Mouse (Mus musculus): ENCODE measurements around the gene Cdipt.

The Cdipt gene

DNA sequence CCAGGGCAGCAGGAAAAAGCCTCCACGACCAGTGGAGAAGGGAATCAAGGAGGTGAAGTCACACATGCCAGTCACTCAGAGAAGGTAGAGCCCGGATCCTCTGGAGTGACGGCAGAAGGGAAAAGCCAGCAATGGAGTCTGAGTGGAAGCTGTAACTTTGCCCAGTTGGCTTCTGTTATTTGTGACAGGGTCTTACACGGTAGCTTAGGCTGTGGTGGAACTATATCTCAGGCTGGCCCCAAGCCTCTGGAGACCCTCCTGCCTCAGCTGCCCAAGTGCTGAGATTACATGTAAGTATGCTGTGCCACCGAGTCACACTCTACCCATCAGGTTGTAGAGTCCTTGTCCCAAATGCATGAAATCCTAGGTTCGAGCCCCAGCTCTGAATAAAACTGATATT, 37.7 kb downstream of the Cdipt start:
- no peak for DNase-seq

DNA sequence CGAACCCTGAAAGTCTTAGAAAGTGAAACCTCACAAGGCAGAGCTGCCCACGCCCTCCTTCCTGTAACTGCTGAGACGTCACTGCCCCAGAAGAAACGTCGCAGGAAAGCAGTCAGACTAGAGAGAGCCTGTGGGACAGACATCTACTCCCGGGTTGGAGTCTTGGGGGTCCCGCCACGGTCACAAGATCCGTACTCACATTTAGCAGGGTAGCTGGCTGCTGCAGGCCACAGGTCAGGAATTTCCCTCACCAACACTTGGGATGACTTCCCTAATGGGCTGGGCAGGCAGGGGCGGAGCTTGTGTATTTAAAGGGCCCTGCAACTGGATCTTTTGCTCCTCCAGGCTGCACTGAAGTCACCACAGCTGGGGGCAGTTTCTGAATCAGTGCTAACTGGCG, 38.6 kb downstream of the Cdipt start, which contains the start of gene Mvp:
Gene Mvp, minus strand, starts transcription at position 302 of the 400 bp plus-strand sequence.
- peak; percentile 63 for DNase-seq

- DNase-seq, result no peak
Measured at GRCm38 (mm10) chr7:127014993-127015392, 39.3 kb downstream of the Cdipt start.

GRCm38 (mm10) chr7:127016081-127016480, 40.4 kb downstream of the Cdipt start:
- peak; percentile 69 for DNase-seq

GRCm38 (mm10) chr7:127016481-127016485, 40.6 kb downstream of the Cdipt start, which contains the start of gene Pagr1b:
TSS of gene Pagr1b (minus strand) at chr7:127016484.
- DNase-seq, result no peak

- no peak for DNase-seq
Measured at GRCm38 (mm10) chr7:127016486-127016938, 40.8 kb downstream of the Cdipt start.

DNA sequence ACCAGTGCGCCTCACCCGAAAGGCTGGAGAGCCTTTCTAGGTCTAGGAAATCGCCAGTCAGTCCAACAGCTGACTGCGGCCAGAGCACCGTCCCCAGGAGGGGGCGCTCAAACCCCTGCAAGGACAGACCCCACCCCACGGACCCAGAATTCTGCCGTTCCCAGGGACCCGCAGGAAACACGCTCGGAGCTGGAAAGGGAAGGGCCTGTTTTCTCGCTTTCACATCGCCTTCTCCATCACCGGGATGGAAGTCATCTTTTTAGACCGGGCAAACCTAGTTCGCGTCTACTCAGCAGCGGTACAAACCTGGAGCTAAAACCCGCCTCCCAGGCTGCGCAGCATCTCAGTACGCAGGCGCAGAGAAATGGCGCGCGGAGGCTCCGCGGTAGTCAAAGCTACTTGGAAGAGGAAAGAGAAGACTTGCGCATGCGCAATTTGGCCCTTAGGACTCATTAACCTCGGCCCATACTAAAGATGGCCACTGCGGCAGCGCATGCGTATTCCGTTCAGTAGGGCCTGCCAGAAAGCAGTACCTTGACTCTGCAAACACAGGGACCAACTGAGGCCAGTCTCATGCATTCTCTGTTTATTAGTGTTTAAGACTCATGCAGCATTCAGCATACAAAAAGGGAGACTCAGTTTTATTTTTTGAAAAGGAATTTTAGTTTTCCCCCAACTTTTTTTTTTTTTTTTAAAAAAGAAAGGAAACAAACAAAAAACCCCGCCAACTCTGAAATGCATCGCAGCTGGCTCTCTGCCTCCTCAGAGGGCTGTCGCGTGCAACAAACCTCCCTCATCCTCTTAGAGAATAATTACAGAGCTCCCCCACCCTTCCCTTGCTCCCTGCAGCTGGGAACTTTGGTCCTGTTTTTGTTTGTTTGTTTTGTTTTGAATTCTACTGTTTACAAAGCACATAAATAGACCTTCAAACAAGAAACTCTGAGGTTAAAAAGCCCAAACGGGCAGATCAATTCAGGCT, 41.5 kb downstream of the Cdipt start, which contains the start of gene Pagr1a:
Gene Pagr1a, minus strand, starts transcription at position 382 of the 979 bp plus-strand sequence.
- DNase-seq, result peak; percentile 97

DNA sequence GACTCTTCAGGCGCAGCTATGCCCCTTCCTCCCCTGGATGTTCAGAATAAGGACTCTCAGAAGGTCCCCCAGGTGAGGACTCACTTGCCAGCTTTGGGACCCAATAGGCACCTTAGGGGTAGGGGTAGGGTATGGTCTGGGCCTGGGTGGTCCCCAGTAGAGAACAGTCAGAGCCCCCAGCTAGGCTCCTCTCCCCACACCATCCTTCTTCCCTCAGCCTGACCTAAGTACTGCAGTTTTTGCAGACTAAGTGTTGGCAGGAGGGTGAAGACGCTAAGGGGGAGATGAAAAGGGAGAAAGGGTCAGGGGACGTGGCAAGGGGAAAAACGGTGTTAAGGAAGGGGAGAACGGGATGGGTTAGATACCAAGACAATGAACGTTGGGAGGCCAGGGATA, 42.2 kb downstream of the Cdipt start:
- no peak for DNase-seq

DNA sequence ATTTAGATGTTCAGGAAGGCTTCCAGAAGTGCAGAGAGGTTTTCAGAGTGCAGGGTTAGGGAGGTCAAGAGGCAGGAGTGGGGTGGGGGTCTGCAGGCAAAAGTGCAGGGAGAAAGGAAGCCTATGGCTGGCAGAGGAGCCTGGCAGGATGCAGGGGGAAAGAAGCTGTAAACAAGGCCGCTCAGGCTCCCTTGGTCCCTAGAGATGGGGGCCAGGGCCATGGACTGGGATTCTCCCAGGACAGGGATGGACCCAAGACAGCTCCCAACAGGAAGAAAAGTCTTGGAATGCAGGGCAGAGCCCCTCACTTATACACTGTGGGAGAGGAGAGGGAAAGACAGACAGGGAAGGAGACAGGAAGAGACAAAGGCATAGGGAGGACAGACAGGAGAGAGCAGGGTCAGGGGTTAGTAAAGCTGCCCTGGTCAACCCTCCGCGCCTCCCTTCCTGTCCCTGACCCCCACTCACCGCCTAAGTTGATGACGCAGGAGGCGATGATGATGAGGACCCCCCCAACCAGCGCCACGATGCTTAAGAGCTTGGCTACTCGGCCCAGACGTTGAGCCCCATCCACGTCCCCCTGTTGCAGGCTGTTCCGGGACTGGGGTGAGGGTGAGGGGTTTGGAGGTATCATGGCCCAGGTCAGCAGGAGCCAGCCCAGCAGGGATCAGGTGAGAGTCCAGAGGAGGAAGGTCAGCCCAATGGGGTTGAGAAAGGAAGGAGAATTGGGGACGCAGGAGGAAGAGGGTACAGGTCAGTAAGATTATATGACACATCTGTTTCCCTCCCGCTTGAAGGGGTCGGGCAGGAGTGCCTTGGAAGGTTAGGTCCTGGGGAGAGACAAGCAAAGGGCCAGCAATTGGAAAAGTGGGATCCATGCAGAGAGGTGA, 42.9 kb downstream of the Cdipt start:
- DNase-seq, result peak; percentile 45

DNA sequence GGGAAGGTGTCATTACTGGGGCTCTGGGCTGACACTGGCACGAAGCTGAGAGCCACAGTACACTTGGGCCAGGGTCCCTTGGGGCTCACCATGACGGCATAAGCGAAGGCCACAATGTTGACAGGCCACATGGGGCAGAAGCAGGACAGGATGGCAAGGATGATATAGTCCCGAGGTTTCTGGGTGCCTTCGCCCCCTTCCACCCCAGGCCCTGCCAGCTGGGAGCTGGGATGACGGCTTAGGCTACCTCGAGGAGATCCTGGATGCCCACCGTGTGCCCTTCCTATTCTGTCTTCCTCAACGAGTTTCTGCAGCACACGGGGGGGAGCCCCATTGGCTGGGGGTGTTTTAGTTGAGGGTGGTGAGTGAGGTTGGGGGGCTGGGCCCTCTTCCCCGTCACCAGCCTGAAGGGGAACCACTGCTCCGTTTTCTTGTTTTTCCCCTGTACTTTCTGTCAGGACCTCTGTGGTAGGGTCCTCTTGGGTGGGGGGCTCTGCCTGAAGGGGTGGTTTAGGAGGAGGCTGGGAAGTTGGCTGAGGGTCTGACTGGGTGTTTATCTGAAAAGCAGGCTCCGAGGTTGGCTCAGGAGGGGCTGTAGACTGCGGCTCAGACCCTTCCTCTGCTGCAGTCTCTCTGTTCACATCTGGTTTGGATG, 43.7 kb downstream of the Cdipt start:
- peak; percentile 41 for DNase-seq

DNA sequence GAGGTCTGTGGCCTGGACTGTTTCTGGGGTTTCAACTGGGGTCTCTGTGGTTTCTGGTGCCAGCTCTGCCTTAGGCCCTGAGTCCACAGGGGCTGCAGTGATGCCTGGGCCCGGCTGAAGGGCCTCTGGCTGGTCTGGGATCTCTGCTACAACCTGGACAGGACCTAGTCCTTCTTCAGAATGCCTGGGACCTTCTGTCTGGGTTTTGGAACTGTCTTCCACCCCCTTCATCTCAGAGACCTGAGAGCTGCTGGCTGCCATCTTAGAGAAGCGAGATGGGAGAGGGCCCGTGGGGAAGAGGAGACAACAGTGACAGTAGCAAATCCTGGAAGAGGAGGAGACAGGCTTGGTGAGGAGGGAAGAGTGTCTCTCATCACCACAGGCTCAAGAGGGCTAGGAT, 44.3 kb downstream of the Cdipt start:
- peak; percentile 50 for DNase-seq

GRCm38 (mm10) chr7:127020491-127020890, 44.8 kb downstream of the Cdipt start:
- no peak for DNase-seq

DNA sequence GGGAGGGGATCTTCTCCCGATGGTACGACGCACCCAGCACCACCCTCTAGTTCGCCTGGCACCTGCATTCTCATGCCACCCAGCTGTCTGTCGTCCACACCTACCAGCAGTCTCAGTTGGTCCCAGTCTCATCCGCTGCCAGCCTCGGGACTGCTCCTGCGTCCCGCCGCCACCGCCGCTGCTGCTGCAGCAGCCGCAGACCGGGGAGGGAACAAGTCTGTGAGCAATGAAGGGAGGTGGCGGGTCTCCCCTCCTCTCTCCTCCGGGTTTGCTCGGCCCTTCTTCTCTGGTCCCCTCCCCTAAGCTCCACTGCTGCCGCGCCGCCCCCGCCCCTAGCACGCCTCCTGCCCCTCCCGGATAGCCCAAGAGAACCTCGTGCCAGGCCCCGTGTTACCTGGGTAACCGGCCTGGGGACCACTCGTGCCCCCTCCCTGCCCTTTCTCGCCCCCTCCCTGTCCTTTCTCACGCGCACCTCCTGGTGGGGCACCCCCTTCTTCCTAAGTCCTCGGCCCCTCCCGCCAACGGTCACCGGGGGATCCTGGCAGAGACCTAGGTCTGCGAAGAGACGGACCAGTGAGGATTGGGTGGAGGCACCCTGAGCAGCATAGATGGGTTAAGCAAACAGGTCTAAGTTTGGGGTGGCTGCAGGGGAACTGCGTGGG, 45.3 kb downstream of the Cdipt start, which contains the start of the genes Gm42742 and Prrt2:
Gene Gm42742, minus strand, starts transcription at position 197 of the 662 bp plus-strand sequence.
Gene Prrt2, minus strand, starts transcription at position 311 of the 662 bp plus-strand sequence.
- peak; percentile 70 for DNase-seq

DNA sequence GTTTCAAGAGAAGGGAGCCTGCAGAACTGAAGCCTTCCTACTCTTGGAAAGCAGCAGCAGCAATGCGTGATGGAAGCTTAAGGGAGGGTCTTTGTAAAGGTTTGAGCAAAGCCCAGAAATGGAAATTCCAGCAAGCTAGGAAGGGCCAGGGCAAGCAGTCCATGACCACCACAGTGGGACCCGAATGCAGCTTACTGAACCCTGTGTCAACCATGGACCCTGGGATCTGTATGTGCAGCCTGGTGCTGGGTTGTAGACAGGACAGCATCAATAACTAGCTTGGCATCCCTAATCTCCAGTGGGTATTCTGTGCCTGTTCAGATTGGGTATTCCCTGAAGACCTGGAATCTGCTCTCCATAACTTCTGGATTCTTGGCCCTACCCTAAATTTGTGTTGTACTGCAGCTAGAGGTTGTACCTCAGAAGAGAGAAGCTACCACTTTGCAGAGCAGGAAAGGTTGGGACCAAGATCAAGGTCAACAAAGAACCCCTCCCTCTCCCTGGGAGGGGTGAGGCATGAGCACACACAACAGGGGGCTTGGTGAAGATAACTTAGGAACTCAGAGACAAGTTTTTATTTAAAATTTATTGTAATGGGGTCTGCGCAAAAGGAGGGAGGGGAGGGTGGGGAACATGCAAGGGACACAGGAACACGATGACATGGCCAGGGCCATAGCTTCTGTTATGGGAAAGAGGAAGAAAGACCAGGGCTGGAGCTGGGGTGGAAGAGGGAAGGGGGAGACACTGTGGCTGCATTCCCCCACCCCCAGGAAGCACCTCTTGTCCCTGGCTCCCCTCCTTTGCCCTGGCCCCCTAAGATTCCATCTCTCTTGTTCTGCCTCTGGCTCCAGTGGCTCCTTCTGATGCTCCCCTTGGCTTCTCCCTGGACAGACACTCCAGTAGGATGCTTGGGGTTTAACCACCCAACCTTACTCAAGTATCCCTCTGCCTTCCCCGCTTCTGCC, 46.1 kb downstream of the Cdipt start:
- no peak for DNase-seq

GRCm38 (mm10) chr7:127022528-127023271, 47.0 kb downstream of the Cdipt start:
- peak; percentile 44 for DNase-seq

DNA sequence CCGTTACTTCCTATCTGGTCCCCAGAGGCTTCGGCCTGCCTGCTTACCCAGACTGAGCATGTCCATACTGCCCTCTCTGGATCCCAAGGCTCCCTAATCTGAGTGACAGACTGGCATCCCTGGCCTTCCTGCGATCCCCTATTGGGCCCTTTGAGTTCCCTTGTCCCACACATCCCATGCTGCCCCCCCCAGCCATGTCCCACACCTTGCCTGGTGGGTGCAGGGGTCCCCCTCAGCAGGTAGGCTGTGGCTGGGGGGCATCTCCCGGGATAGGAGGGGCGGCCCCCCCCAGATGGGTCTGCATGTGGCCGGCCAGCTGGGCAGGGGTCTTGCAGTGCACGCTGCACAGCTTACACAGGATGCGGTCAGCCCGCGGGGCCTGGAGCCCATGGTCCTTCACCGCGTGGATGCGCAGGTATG, 47.6 kb downstream of the Cdipt start:
- DNase-seq, result peak; percentile 60

DNA sequence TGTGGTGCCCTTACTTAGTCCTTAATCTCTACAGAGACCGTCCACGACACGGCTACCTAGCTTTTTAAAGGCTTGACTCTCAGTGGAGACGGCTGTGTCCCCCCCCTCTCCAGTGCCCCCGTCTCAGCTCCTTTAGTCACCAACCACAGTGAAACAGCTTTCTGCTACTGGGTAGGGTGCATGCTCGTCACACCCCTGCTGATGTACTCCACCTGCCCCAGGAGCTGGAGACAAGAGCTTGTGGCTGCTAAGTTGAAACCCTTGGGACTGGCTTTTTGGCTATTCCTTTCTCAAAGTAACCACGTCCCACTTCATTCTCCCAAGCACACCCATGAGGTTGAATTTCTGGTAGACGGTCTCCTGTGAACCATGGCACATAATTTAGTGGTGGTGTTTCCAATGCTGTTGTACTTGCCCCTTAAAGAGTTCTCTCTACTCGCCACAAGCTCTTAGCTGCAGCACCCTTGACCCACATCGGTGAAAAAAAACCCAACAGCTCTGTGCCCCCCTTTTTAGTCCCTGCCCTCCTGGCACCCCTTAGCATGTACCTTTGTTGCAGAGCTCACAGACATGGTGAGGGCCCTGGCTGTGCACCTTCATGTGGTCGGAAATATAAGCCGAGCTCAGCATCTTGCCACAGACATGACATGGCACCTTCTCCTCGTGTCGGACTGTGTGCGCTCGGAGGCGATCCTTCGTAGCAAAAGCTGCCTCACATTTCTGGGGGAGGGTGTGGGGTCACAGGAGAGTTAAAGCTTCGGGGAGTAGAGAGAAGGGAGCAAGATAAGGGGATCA, 48.4 kb downstream of the Cdipt start:
- DNase-seq, result no peak

- DNase-seq, result peak; percentile 84
Measured at GRCm38 (mm10) chr7:127024755-127025555, 49.2 kb downstream of the Cdipt start.

Data from cerebellum, adult 11 months (tissue).